In genomic region chr6:29828574-29829234, GRCm38 (mm10) we compare ENCODE assay signal across 24 mouse cellular contexts.
A peak's percentile ranks its signal among the peaks of the same experiment; 100 is the strongest.
DNase-seq lines count a peak whose midpoint lies in the region; ATAC-seq lines count a peak whose summit lies in the region.
"Had no signal": no experiment of that assay in that cellular context is flagged by ENCODE, and none has a peak within 500 bp of the region (broad histone marks: within the 10 kb centered on the region; RNA-seq: fewer than 3 reads in every experiment).

No protein-coding gene starts in this region.

- no peak overlapping the region for H3K27ac ChIP-seq in kidney, embryonic 14.5 days (ENCODE audit: low read depth, low read length)
- H3K27ac ChIP-seq: embryonic facial prominence, embryonic 12.5 days; forebrain, embryonic 13.5 days; heart, embryonic 13.5 days; hindbrain, embryonic 13.5 days; liver, embryonic 15.5 days had no signal

- no peaks in the 10 kb centered on the region for H3K36me3 ChIP-seq in kidney, embryonic 14.5 days (ENCODE audit: control insufficient read depth, insufficient read depth, low read length)
- H3K36me3 ChIP-seq: embryonic facial prominence, embryonic 12.5 days; heart, embryonic 13.5 days; hindbrain, embryonic 13.5 days; liver, embryonic 15.5 days had no signal

- WGBS in kidney, embryonic 14.5 days, result 78% methylated on average over 3 of the region's 3 CpGs

- no peak overlapping the region for H3K4me3 ChIP-seq in kidney, embryonic 14.5 days (ENCODE audit: low read length)
- H3K4me3 ChIP-seq: embryonic facial prominence, embryonic 12.5 days; erythroblast, embryonic 14.5 days; forebrain, embryonic 13.5 days; heart, embryonic 13.5 days; hindbrain, embryonic 13.5 days; liver, embryonic 15.5 days had no signal

- peak; percentile 83 for DNase-seq in kidney, adult 9 months
- DNase-seq in CD4-positive helper T cell, adult 2 months (ENCODE audit: low read depth, low spot score), result peak; percentile 29
- DNase-seq in cerebellum, adult 11-12 months, result no peak
- no peak for DNase-seq in spleen, postnatal 14 days (ENCODE audit: low spot score in 2 of 2)
- DNase-seq: adrenal gland, postnatal 10 days; cerebellum, adult 18-20 months; gastrocnemius, postnatal 10 days; heart, adult 18-20 months; layer of hippocampus, postnatal 36 days; lung, postnatal 10 days; retina, postnatal 1 day; right cerebral cortex, postnatal 4 days; thymus, postnatal 4 days had no signal

- H3K9me3 ChIP-seq in kidney, embryonic 14.5 days (ENCODE audit: control insufficient read depth, low read length), result no peaks in the 10 kb centered on the region
- H3K9me3 ChIP-seq: embryonic facial prominence, embryonic 12.5 days; forebrain, embryonic 13.5 days; heart, embryonic 13.5 days; hindbrain, embryonic 13.5 days; liver, embryonic 15.5 days had no signal

- no peak overlapping the region for H3K4me2 ChIP-seq in kidney, embryonic 14.5 days (replicated peaks; ENCODE audit: low read depth, low read length)
- H3K4me2 ChIP-seq: embryonic facial prominence, embryonic 12.5 days; forebrain, embryonic 13.5 days; heart, embryonic 13.5 days; hindbrain, embryonic 13.5 days; liver, embryonic 15.5 days; midbrain, embryonic 11.5 days had no signal

- H3K27me3 ChIP-seq in kidney, embryonic 14.5 days (ENCODE audit: control insufficient read depth, insufficient read depth, low read length), result no peaks in the 10 kb centered on the region
- H3K27me3 ChIP-seq: embryonic facial prominence, embryonic 12.5 days; forebrain, embryonic 13.5 days; heart, embryonic 13.5 days; hindbrain, embryonic 13.5 days; liver, embryonic 15.5 days had no signal

- H3K4me1 ChIP-seq in kidney, embryonic 14.5 days (ENCODE audit: control insufficient read depth, insufficient read depth, low read length), result no peaks in the 10 kb centered on the region
- H3K4me1 ChIP-seq: embryonic facial prominence, embryonic 12.5 days; forebrain, embryonic 13.5 days; heart, embryonic 13.5 days; hindbrain, embryonic 13.5 days; liver, embryonic 15.5 days had no signal

- H3K9ac ChIP-seq in kidney, embryonic 14.5 days (ENCODE audit: low read depth, low read length), result no peak overlapping the region
- H3K9ac ChIP-seq: embryonic facial prominence, embryonic 12.5 days; forebrain, embryonic 13.5 days; heart, embryonic 13.5 days; hindbrain, embryonic 13.5 days; liver, embryonic 15.5 days had no signal

- ATAC-seq in kidney, embryonic 14.5 days (ENCODE audit: low FRiP score, low TSS enrichment), result no peak
- ATAC-seq in granulocyte monocyte progenitor cell, adult 5-6 weeks (replicated peaks; ENCODE audit: poor library complexity, severe bottlenecking), result peak; percentile 52
- ATAC-seq in megakaryocyte progenitor cell, adult 5-6 weeks (replicated peaks; ENCODE audit: poor library complexity), result peak; percentile 38; the same call in 1 of the 2 replicates
- ATAC-seq: activated CD4-positive, CD25-positive, alpha-beta regulatory T cell, adult 4 months; forebrain, embryonic 13.5 days had no signal

Comparison
In these comparisons a context has a peak if more than half of its experiments do, and no peak if none do; other contexts are left out.
1. DNase-seq: peak in kidney, adult 9 months (single experiment) and CD4-positive helper T cell, adult 2 months (single experiment); none in cerebellum, adult 11-12 months (single experiment) and spleen, postnatal 14 days (0 of 2).